Mouse (Mus musculus) heart, embryonic 12.5 days (tissue): Measurements from ENCODE around the gene Smad3. TPM values are rescaled to one million over a fixed set of nuclear protein-coding genes. Genes with fewer than 3 reads are reported as not detected.

Experiments used
- ATAC-seq: fragments of 200-750 bp; cut with Nextera tagmentation; 2 replicates; pipeline ENCODE4 v1.8.0; 2017; ENCODE audit warnings: moderate TSS enrichment, moderate library complexity; ENCODE audit not compliant: insufficient number of reproducible peaks, low FRiP score
- H3K27ac ChIP-seq: fragments of 300-500 bp; sonication (generic); 2 replicates; pipeline ENCODE4 v1.5.1; 2016; ENCODE audit warnings: mild to moderate bottlenecking, moderate library complexity; ENCODE audit not compliant: poor library complexity, severe bottlenecking
- H3K27me3 ChIP-seq: fragments of 300-500 bp; sonication (generic); replicated peaks from 2 replicates; pipeline ENCODE4 v1.6.1; 2016; ENCODE audit warnings: mild to moderate bottlenecking, moderate library complexity
- H3K36me3 ChIP-seq: fragments of 300-500 bp; sonication (generic); 2 replicates; pipeline ENCODE4 v1.6.1; 2016; ENCODE audit warnings: mild to moderate bottlenecking, moderate library complexity
- H3K4me1 ChIP-seq: fragments of 300-500 bp; sonication (generic); replicated peaks from 2 replicates; pipeline ENCODE4 v1.6.1; 2016; ENCODE audit warnings: mild to moderate bottlenecking
- H3K4me2 ChIP-seq: fragments of 300-500 bp; sonication (generic); 2 replicates; pipeline ENCODE4 v1.6.1; 2016; ENCODE audit warnings: mild to moderate bottlenecking, moderate library complexity
- H3K4me3 ChIP-seq: fragments of 300-500 bp; sonication (generic); 2 replicates; pipeline ENCODE4 v1.5.1; 2016; ENCODE audit warnings: mild to moderate bottlenecking
- H3K9ac ChIP-seq: fragments of 300-500 bp; sonication (generic); 2 replicates; pipeline ENCODE4 v1.6.1; 2016; ENCODE audit warnings: mild to moderate bottlenecking, moderate library complexity
- H3K9me3 ChIP-seq: fragments of 300-500 bp; sonication (generic); replicated peaks from 2 replicates; pipeline ENCODE4 v1.6.1; 2016; ENCODE audit warnings: mild to moderate bottlenecking, moderate library complexity
- WGBS: fragments of 180-500 bp; shearing (Covaris S2); methylation state at CpG from one replicate; pipeline ENCODE4 v1.1.7; 2016; 5-methylcytosine and 5-hydroxymethylcytosine counted together
- polyA plus RNA-seq: library from polyadenylated mRNA; unstranded; fragments of >200 nt; fragmentation: Nextera tagmentation; extraction: Ambion mirVana; gene quantifications from 2 replicates; pipeline ENCODE4 v1.2.1, GENCODE M21; 2016

Smad3 gene
- polyA plus RNA-seq, 1 experiment from 2014 or later = 18.9 TPM

DNA sequence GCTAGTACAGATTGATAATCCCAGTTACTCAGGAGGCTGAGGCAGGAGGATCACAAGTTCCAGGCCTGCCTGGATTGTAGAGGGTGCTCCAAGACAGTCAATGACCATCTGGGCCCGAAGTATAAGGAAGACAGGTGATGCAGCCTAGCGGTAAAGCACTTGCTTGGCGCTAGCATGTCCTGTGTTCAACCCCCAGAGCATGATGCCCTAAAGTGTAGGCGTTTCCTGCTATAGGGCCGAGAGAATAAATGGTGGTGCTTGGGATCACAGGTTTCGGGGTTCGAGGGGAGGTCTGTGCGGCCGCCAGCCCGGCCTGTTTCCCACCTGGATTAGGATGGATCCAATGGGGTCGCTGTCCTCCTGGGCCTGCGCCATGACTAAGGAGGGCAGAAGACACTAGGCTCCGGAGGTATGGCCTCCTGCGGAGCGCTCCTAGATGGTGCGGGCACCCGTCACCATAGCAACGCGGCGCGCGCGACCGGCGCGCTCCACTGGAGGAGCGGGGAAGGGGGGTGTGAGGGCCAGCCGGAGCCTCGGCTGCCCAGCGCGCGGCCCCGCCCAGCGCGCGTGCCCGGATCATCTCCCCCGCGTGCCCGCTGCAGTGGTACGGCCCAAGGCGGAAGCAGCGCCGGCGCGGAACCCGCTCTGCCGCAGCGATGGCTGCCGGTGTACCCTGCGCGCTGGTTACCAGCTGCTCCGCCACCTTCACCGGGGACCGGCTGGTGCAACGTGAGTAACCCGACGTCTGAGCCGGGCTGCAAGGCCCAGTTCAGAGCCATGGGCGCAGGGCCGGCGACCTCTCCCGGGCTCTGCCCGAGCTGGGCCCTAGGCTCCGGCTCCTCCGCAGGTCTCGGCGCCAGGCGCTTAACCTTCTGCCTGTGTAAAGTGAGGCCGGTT is 155.5 kb downstream of the Smad3 start, which contains the start of the genes Iqch and Aagab:
Iqch (minus strand) TSS at position 451 of the 897 bp plus-strand sequence.
Aagab (plus strand) TSS at position 618 of the 897 bp plus-strand sequence.
- peak; percentile 99 for ATAC-seq
- WGBS = 1% methylated on average over 70 of the region's 70 CpGs
- H3K27ac ChIP-seq = no peak within 1 kb of the TSS
- no peaks in the 10 kb centered on the region for H3K9me3 ChIP-seq
- no peaks in the 10 kb centered on the region for H3K36me3 ChIP-seq
- H3K4me1 ChIP-seq = peaks cover 26% of the 10 kb centered on the region
- H3K9ac ChIP-seq = peak within 1 kb of the TSS; percentile 83
- no peaks in the 10 kb centered on the region for H3K27me3 ChIP-seq
- peak within 1 kb of the TSS; percentile 73 for H3K4me2 ChIP-seq
- H3K4me3 ChIP-seq = peak within 1 kb of the TSS; percentile 81

Other genes starting within 250 kb of the Smad3 start
- 0.08 TPM in 1 of 2 replicates, not detected in the other for gene Iqch, start 155.5 kb downstream of the Smad3 start, polyA plus RNA-seq
- gene Aagab, start 155.3 kb downstream of the Smad3 start, polyA plus RNA-seq = 23.2 and 26.2 TPM in 2 replicates